Mouse (Mus musculus): ENCODE measurements around the gene Ulk4. TPM values are rescaled to one million over a fixed set of nuclear protein-coding genes. Genes with fewer than 3 reads are reported as not detected.
"Not testable (repeated sequence)": the region's sequence is repeated elsewhere in the genome, so short reads cannot be mapped to it uniquely, and the experiment has no call there.

Gene Ulk4
- polyA plus RNA-seq, 1 experiment from 2014 or later, result 177 TPM

- WGBS, result 44% methylated on average over 8 of the region's 8 CpGs
- no peaks in the 10 kb centered on the region for H3K27me3 ChIP-seq
- no peak overlapping the region for H3K9ac ChIP-seq
- no peaks in the 10 kb centered on the region for H3K36me3 ChIP-seq (ENCODE audit: poor library complexity, severe bottlenecking)
- peak overlapping the region; percentile 70; the same call in 1 of the 2 replicates for H3K27ac ChIP-seq
- no peak overlapping the region for H3K4me2 ChIP-seq
- peaks cover 43% of the 10 kb centered on the region for H3K4me1 ChIP-seq
- no peak for ATAC-seq
- H3K9me3 ChIP-seq (replicated peaks), result no peaks in the 10 kb centered on the region
- H3K4me3 ChIP-seq, result no peak overlapping the region
Measured at GRCm38 (mm10) chr9:120930811-120931210, 346.2 kb downstream of the Ulk4 start.

GRCm38 (mm10) chr9:120930021-120930420 is 347.0 kb downstream of the Ulk4 start:
- peak overlapping the region; percentile 28; the same call in 1 of the 2 replicates for H3K4me2 ChIP-seq
- H3K27ac ChIP-seq, result no peak overlapping the region
- H3K27me3 ChIP-seq, result no peaks in the 10 kb centered on the region
- no peaks in the 10 kb centered on the region for H3K9me3 ChIP-seq (replicated peaks)
- no peaks in the 10 kb centered on the region for H3K36me3 ChIP-seq (ENCODE audit: poor library complexity, severe bottlenecking)
- peaks cover 35% of the 10 kb centered on the region for H3K4me1 ChIP-seq
- 85% methylated on average over 12 of the region's 12 CpGs for WGBS
- H3K9ac ChIP-seq, result no peak overlapping the region
- no peak overlapping the region for H3K4me3 ChIP-seq
- ATAC-seq, result no peak

GRCm38 (mm10) chr9:120929081-120929480 is 347.9 kb downstream of the Ulk4 start, which contains the start of gene Ctnnb1:
Ctnnb1 (plus strand) TSS chr9:120929216.
- Histone ChIP-seq H3K4me2 (peak within 1 kb of the TSS; percentile 28), H3K4me1 (peaks cover 31% of the 10 kb centered on the region), H3K27ac (peak within 1 kb of the TSS; percentile 45), H3K36me3 (ENCODE audit: poor library complexity, severe bottlenecking) (no peaks in the 10 kb centered on the region), H3K9ac (no peak within 1 kb of the TSS), H3K9me3 (replicated peaks) (no peaks in the 10 kb centered on the region), H3K27me3 (no peaks in the 10 kb centered on the region), H3K4me3 (no peak within 1 kb of the TSS)
- 35% methylated on average over 11 of the region's 11 CpGs for WGBS
- no peak for ATAC-seq

GRCm38 (mm10) chr9:120926939-120927606 is 349.9 kb downstream of the Ulk4 start:
- H3K4me2 ChIP-seq, result no peak overlapping the region
- H3K27me3 ChIP-seq, result no peaks in the 10 kb centered on the region
- H3K36me3 ChIP-seq (ENCODE audit: poor library complexity, severe bottlenecking), result no peaks in the 10 kb centered on the region
- ATAC-seq, result no peak
- H3K9ac ChIP-seq, result no peak overlapping the region
- no peak overlapping the region for H3K27ac ChIP-seq
- no peak overlapping the region for H3K4me3 ChIP-seq
- no peaks in the 10 kb centered on the region for H3K9me3 ChIP-seq (replicated peaks)
- WGBS, result 31% methylated on average over 9 of the region's 9 CpGs
- peaks cover 22% of the 10 kb centered on the region for H3K4me1 ChIP-seq

- WGBS, result 76% methylated on average over 1 of the region's 1 CpGs
- H3K27ac ChIP-seq, result no peak overlapping the region
- H3K36me3 ChIP-seq (ENCODE audit: poor library complexity, severe bottlenecking), result no peaks in the 10 kb centered on the region
- peaks cover 19% of the 10 kb centered on the region for H3K4me1 ChIP-seq
- H3K9me3 ChIP-seq (replicated peaks), result no peaks in the 10 kb centered on the region
- no peaks in the 10 kb centered on the region for H3K27me3 ChIP-seq
- no peak overlapping the region for H3K4me3 ChIP-seq
- ATAC-seq, result no peak
- H3K9ac ChIP-seq, result no peak overlapping the region
- no peak overlapping the region for H3K4me2 ChIP-seq
Measured at GRCm38 (mm10) chr9:120926126-120926525, 350.9 kb downstream of the Ulk4 start.

GRCm38 (mm10) chr9:120919130-120919529 is 357.9 kb downstream of the Ulk4 start:
- no peaks in the 10 kb centered on the region for H3K27me3 ChIP-seq
- no peak for ATAC-seq
- H3K36me3 ChIP-seq (ENCODE audit: poor library complexity, severe bottlenecking), result no peaks in the 10 kb centered on the region
- H3K27ac ChIP-seq, result no peak overlapping the region
- no peaks in the 10 kb centered on the region for H3K9me3 ChIP-seq (replicated peaks)
- H3K4me3 ChIP-seq, result no peak overlapping the region
- H3K9ac ChIP-seq, result no peak overlapping the region
- no peaks in the 10 kb centered on the region for H3K4me1 ChIP-seq
- 76% methylated on average over 5 of the region's 5 CpGs for WGBS
- H3K4me2 ChIP-seq, result no peak overlapping the region

- H3K4me3 ChIP-seq, result no peak overlapping the region
- H3K9me3 ChIP-seq (replicated peaks), result no peaks in the 10 kb centered on the region
- no peaks in the 10 kb centered on the region for H3K27me3 ChIP-seq
- no peak overlapping the region for H3K9ac ChIP-seq
- ATAC-seq, result no peak
- WGBS, result 53% methylated on average over 6 of the region's 6 CpGs
- H3K27ac ChIP-seq, result no peak overlapping the region
- no peaks in the 10 kb centered on the region for H3K36me3 ChIP-seq (ENCODE audit: poor library complexity, severe bottlenecking)
- H3K4me1 ChIP-seq, result no peaks in the 10 kb centered on the region
- no peak overlapping the region for H3K4me2 ChIP-seq
Measured at GRCm38 (mm10) chr9:120918642-120919041, 358.4 kb downstream of the Ulk4 start.

GRCm38 (mm10) chr9:120918211-120918610 is 358.8 kb downstream of the Ulk4 start:
- 77% methylated on average over 5 of the region's 5 CpGs for WGBS
- H3K4me3 ChIP-seq, result no peak overlapping the region
- H3K27ac ChIP-seq, result no peak overlapping the region
- H3K4me2 ChIP-seq, result no peak overlapping the region
- no peaks in the 10 kb centered on the region for H3K4me1 ChIP-seq
- H3K27me3 ChIP-seq, result no peaks in the 10 kb centered on the region
- H3K36me3 ChIP-seq (ENCODE audit: poor library complexity, severe bottlenecking), result no peaks in the 10 kb centered on the region
- no peak for ATAC-seq
- H3K9me3 ChIP-seq (replicated peaks), result no peaks in the 10 kb centered on the region
- H3K9ac ChIP-seq, result no peak overlapping the region

- not testable (repeated sequence) for H3K9ac ChIP-seq; H3K4me3 ChIP-seq; H3K27me3 ChIP-seq; H3K36me3 ChIP-seq (ENCODE audit: poor library complexity, severe bottlenecking); H3K9me3 ChIP-seq (replicated peaks); H3K27ac ChIP-seq; ATAC-seq; H3K4me2 ChIP-seq; H3K4me1 ChIP-seq
- 98% methylated on average over 2 of the region's 2 CpGs for WGBS
Measured at GRCm38 (mm10) chr9:120917619-120918018, 359.4 kb downstream of the Ulk4 start.

- H3K4me1 ChIP-seq, result no peaks in the 10 kb centered on the region
- H3K27me3 ChIP-seq, result no peaks in the 10 kb centered on the region
- no peak overlapping the region for H3K4me2 ChIP-seq
- no peak overlapping the region for H3K27ac ChIP-seq
- H3K9ac ChIP-seq, result no peak overlapping the region
- H3K9me3 ChIP-seq (replicated peaks), result no peaks in the 10 kb centered on the region
- H3K36me3 ChIP-seq (ENCODE audit: poor library complexity, severe bottlenecking), result no peaks in the 10 kb centered on the region
- 89% methylated on average over 14 of the region's 14 CpGs for WGBS
- H3K4me3 ChIP-seq, result no peak overlapping the region
- ATAC-seq, result no peak
Measured at GRCm38 (mm10) chr9:120914877-120915459, 362.0 kb downstream of the Ulk4 start.

GRCm38 (mm10) chr9:120914429-120914828 is 362.6 kb downstream of the Ulk4 start:
- no peak overlapping the region for H3K4me3 ChIP-seq
- no peak overlapping the region for H3K27ac ChIP-seq
- ATAC-seq, result no peak
- no peaks in the 10 kb centered on the region for H3K9me3 ChIP-seq (replicated peaks)
- no peaks in the 10 kb centered on the region for H3K36me3 ChIP-seq (ENCODE audit: poor library complexity, severe bottlenecking)
- H3K4me1 ChIP-seq, result no peaks in the 10 kb centered on the region
- no peak overlapping the region for H3K9ac ChIP-seq
- no peaks in the 10 kb centered on the region for H3K27me3 ChIP-seq
- H3K4me2 ChIP-seq, result no peak overlapping the region
- WGBS, result 91% methylated on average over 4 of the region's 4 CpGs

GRCm38 (mm10) chr9:120913152-120913551 is 363.8 kb downstream of the Ulk4 start:
- no peak overlapping the region for H3K27ac ChIP-seq
- H3K36me3 ChIP-seq (ENCODE audit: poor library complexity, severe bottlenecking), result no peaks in the 10 kb centered on the region
- no peak for ATAC-seq
- H3K4me2 ChIP-seq, result no peak overlapping the region
- no peaks in the 10 kb centered on the region for H3K4me1 ChIP-seq
- H3K9me3 ChIP-seq (replicated peaks), result no peaks in the 10 kb centered on the region
- WGBS, result 89% methylated on average over 13 of the region's 13 CpGs
- no peaks in the 10 kb centered on the region for H3K27me3 ChIP-seq
- H3K4me3 ChIP-seq, result no peak overlapping the region
- no peak overlapping the region for H3K9ac ChIP-seq

- Histone ChIP-seq H3K9ac (no peak overlapping the region), H3K4me3 (no peak overlapping the region), H3K27me3 (no peaks in the 10 kb centered on the region), H3K9me3 (replicated peaks) (no peaks in the 10 kb centered on the region), H3K4me2 (no peak overlapping the region), H3K4me1 (no peaks in the 10 kb centered on the region), H3K36me3 (ENCODE audit: poor library complexity, severe bottlenecking) (no peaks in the 10 kb centered on the region), H3K27ac (no peak overlapping the region)
- 82% methylated on average over 6 of the region's 6 CpGs for WGBS
- ATAC-seq, result no peak
Measured at GRCm38 (mm10) chr9:120908461-120908860, 368.5 kb downstream of the Ulk4 start.

Measured in forebrain, embryonic 13.5 days (tissue).